Mouse (Mus musculus) heart, adult 2 months (tissue): ENCODE measurements around the gene Dph2. TPM values are rescaled to one million over a fixed set of nuclear protein-coding genes. Genes with fewer than 3 reads are reported as not detected.

ENCODE experiments used
- DNase-seq, 2 experiments: peaks; one replicate each; pipeline ENCODE4 v3.0.0; 2021
- H3K27ac ChIP-seq: fragments of 200-600 bp; 2 replicates; pipeline ENCODE4 v1.8.1; 2022
- H3K27me3 ChIP-seq: fragments of 200-500 bp; 2 replicates; pipeline ENCODE4 v1.6.1; 2012; ENCODE audit warnings: mild to moderate bottlenecking, low read length, inconsistent platforms, mixed read lengths; ENCODE audit not compliant: control insufficient read depth, insufficient read depth
- H3K36me3 ChIP-seq: fragments of 200-500 bp; 2 replicates; pipeline ENCODE4 v1.6.1; 2012; ENCODE audit warnings: low read length, inconsistent platforms; ENCODE audit not compliant: control insufficient read depth, insufficient read depth
- H3K4me1 ChIP-seq: fragments of 200-500 bp; 2 replicates; pipeline ENCODE4 v1.6.1; 2011; ENCODE audit warnings: low read length; ENCODE audit not compliant: control insufficient read depth, insufficient read depth
- H3K4me3 ChIP-seq: fragments of 200-600 bp; 2 replicates; pipeline ENCODE4 v1.8.1; 2022
- H3K79me2 ChIP-seq: fragments of 200-500 bp; replicated peaks from 2 replicates; pipeline ENCODE4 v1.6.1; 2012; ENCODE audit warnings: mild to moderate bottlenecking, inconsistent platforms, low read length, moderate library complexity, mixed read lengths; ENCODE audit not compliant: control insufficient read depth, insufficient read depth
- H3K9ac ChIP-seq: fragments of 200-500 bp; 2 replicates; pipeline ENCODE4 v1.6.1; 2012; ENCODE audit warnings: low read depth, mild to moderate bottlenecking, control low read depth, inconsistent platforms, low read length, mixed read lengths
- CTCF ChIP-seq: fragments of 200-600 bp; IDR thresholded peaks from 2 replicates; pipeline ENCODE4 v1.8.1; 2022; ENCODE audit warnings: antibody characterized with exemption, mild to moderate bottlenecking, moderate library complexity
- EP300 ChIP-seq: fragments of 200-500 bp; IDR thresholded peaks from 2 replicates; pipeline ENCODE4 v1.6.1; 2011; ENCODE audit warnings: low read depth, low read length, control low read depth; ENCODE audit not compliant: insufficient read depth
- POLR2A ChIP-seq: fragments of 200-500 bp; IDR thresholded peaks from 2 replicates; pipeline ENCODE4 v1.6.1; 2011; ENCODE audit warnings: mild to moderate bottlenecking, low read depth, low read length, control low read depth; ENCODE audit not compliant: insufficient read depth
- WGBS: fragments of 180-500 bp; shearing (Covaris S2); methylation state at CpG from one replicate; pipeline ENCODE4 v1.1.7; 2018; 5-methylcytosine and 5-hydroxymethylcytosine counted together
- intact Hi-C: fragments of 180-260 bp; cut with DNase I; formaldehyde crosslinking; loops from one replicate; pipeline ENCODE4 v1.15.1; 2025
- polyA plus RNA-seq: library from polyadenylated mRNA; depleted of rRNA; stranded (reverse); fragments of >200 nt; gene quantifications from 2 replicates; pipeline ENCODE4 v1.2.3, GENCODE M21; 2012
- total RNA-seq, 2 experiments: library from RNA; stranded (reverse); gene quantifications; 2 replicates each; pipeline ENCODE4 v1.2.3; 2021

Dph2 gene
- total and polyA plus RNA-seq, 3 experiments: 3.0 to 7.3 (median 3.9) TPM

DNA sequence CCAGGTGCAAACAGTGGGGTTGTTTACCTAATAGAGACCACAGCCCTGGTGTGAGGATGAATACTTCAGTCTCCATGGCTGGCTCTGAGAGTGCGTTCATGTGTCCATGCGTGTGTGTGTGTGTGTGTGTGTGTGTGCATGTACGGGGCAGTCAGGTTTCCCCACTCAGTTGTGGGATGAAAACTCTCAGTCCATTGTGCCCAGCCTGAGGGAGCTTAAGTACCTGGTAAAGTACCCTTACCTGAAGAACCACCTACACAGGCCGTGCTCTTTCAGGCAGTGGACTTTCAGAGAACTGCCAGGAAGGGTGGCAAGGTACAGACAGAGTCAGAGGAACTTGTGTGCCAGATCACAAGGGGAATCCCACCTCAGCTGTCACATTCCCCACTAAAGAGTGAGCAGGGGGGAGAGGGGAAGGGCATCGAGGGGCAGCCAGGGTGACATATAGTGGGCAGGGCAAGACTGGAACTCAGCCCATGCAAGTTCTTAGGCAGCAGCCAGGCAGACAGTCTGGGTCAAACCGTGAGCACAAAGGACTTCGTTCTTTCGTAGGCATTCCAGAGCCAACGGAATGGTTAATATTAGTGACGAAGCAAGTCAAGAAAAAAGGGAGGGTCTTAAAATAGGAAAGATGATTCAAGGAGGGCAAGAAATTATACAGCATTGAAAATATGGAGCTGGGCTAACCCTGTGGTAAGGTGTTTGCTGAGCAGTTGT lies 39.5 kb downstream of the Dph2 start:
- Histone ChIP-seq H3K79me2 (no peaks in the 10 kb centered on the region), H3K27ac (no peak overlapping the region), H3K4me3 (no peak overlapping the region), H3K4me1 (peaks cover 1% of the 10 kb centered on the region; the same call in 1 of the 2 replicates), H3K36me3 (no peaks in the 10 kb centered on the region), H3K9ac (no peak overlapping the region), H3K27me3 (no peaks in the 10 kb centered on the region)
- no peak for DNase-seq
- WGBS: 87% methylated on average over 10 of the region's 10 CpGs
- no peak for TF ChIP-seq POLR2A
- intact Hi-C loops: no loop called here

DNA sequence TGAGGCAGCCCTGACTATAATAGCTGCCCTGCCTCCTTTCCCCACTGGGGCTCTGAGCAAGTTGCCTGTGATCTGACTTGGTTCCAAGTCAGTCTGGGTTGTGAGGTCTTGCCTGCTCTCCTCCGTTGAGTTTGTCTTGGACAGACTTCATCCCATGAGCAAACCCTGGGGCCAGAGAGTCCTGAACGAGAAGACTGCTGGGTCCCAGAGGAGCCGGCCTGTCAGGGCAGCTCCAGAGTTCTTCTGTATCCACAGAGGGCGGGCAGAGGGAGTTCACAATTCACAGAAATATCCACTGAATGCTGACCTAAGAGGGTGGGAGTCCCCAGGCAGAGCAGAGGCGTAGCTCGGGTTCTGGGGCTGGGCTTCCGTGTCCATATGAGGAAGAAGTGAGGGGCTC lies 41.0 kb downstream of the Dph2 start:
- peak; percentile 44 to 73 for DNase-seq
- H3K36me3 ChIP-seq: no peaks in the 10 kb centered on the region
- no peak overlapping the region for H3K4me3 ChIP-seq
- no peaks in the 10 kb centered on the region for H3K27me3 ChIP-seq
- no peak overlapping the region for H3K9ac ChIP-seq
- no peak overlapping the region for H3K27ac ChIP-seq
- TF ChIP-seq CTCF: peak; percentile 44
- no peak for TF ChIP-seq EP300
- WGBS: 67% methylated on average over 7 of the region's 7 CpGs
- H3K4me1 ChIP-seq: peaks cover 1% of the 10 kb centered on the region; the same call in 1 of the 2 replicates
- intact Hi-C loops: no loop called here
- no peaks in the 10 kb centered on the region for H3K79me2 ChIP-seq

GRCm38 (mm10) chr4:117850176-117850575 lies 41.7 kb downstream of the Dph2 start:
- H3K36me3 ChIP-seq: no peaks in the 10 kb centered on the region
- no peaks in the 10 kb centered on the region for H3K79me2 ChIP-seq
- H3K27ac ChIP-seq: no peak overlapping the region
- 72% methylated on average over 7 of the region's 7 CpGs for WGBS
- H3K9ac ChIP-seq: no peak overlapping the region
- peaks cover 1% of the 10 kb centered on the region; the same call in 1 of the 2 replicates for H3K4me1 ChIP-seq
- no peaks in the 10 kb centered on the region for H3K27me3 ChIP-seq
- no peak overlapping the region for H3K4me3 ChIP-seq
- intact Hi-C loops: no loop called here
- TF ChIP-seq POLR2A: no peak
- no peak for TF ChIP-seq EP300
- no peak for TF ChIP-seq CTCF
- no peak for DNase-seq

- intact Hi-C loops: no loop called here
- H3K27ac ChIP-seq: no peak overlapping the region
- H3K79me2 ChIP-seq: no peaks in the 10 kb centered on the region
- H3K36me3 ChIP-seq: no peaks in the 10 kb centered on the region
- TF ChIP-seq POLR2A: no peak
- DNase-seq: no peak
- H3K4me1 ChIP-seq: peaks cover 1% of the 10 kb centered on the region; the same call in 1 of the 2 replicates
- H3K4me3 ChIP-seq: no peak overlapping the region
- no peak overlapping the region for H3K9ac ChIP-seq
- WGBS: 87% methylated on average over 5 of the region's 5 CpGs
- H3K27me3 ChIP-seq: no peaks in the 10 kb centered on the region
Measured at GRCm38 (mm10) chr4:117849506-117849905, 42.3 kb downstream of the Dph2 start.

DNA sequence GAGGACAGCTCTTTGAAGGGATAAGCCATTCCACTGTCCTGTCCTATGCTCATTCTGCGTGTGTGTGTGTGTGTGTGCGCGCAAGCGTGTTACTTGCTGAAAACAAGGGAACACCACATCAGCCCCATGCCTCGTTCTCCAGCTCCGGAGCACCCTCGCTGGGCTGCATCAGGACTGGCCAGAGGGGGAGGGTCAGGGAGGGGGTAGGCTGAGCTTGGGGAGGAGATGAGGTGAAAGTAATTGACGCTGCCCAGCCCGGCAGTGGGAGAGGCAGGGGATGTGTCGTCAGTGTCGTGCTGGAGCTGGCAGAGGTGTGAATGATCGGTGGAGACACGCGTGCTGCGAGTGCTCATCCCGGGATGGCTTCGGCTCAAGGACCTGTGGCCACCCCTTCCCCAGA lies 42.8 kb downstream of the Dph2 start:
- Histone ChIP-seq H3K36me3 (no peaks in the 10 kb centered on the region), H3K4me1 (peaks cover 1% of the 10 kb centered on the region; the same call in 1 of the 2 replicates), H3K4me3 (no peak overlapping the region), H3K9ac (no peak overlapping the region), H3K27me3 (no peaks in the 10 kb centered on the region), H3K79me2 (no peaks in the 10 kb centered on the region), H3K27ac (no peak overlapping the region)
- DNase-seq: no peak
- TF ChIP-seq CTCF: no peak
- TF ChIP-seq POLR2A: no peak
- no peak for TF ChIP-seq EP300
- WGBS: 77% methylated on average over 17 of the region's 17 CpGs
- intact Hi-C loops: no loop called here

- peaks cover 1% of the 10 kb centered on the region; the same call in 1 of the 2 replicates for H3K4me1 ChIP-seq
- H3K79me2 ChIP-seq: no peaks in the 10 kb centered on the region
- no peak overlapping the region for H3K4me3 ChIP-seq
- intact Hi-C loops: no loop called here
- DNase-seq: no peak
- H3K27me3 ChIP-seq: no peaks in the 10 kb centered on the region
- TF ChIP-seq EP300: no peak
- TF ChIP-seq CTCF: no peak
- no peak for TF ChIP-seq POLR2A
- no peaks in the 10 kb centered on the region for H3K36me3 ChIP-seq
- 75% methylated on average over 2 of the region's 2 CpGs for WGBS
- no peak overlapping the region for H3K9ac ChIP-seq
- H3K27ac ChIP-seq: no peak overlapping the region
Measured at GRCm38 (mm10) chr4:117847011-117847410, 44.8 kb downstream of the Dph2 start.
